Mouse (Mus musculus) forebrain, postnatal 0 days (tissue): ENCODE data around the gene Cys1. TPM values are rescaled to one million over a fixed set of nuclear protein-coding genes. Genes with fewer than 3 reads are reported as not detected.
"Not testable (repeated sequence)": the region's sequence is repeated elsewhere in the genome, so short reads cannot be mapped to it uniquely, and the experiment has no call there.

Source experiments
- ATAC-seq: fragments of 200-750 bp; cut with Nextera tagmentation; 2 replicates; pipeline ENCODE4 v1.8.0; 2017; ENCODE audit warnings: mild to moderate bottlenecking, moderate library complexity
- DNase-seq: peaks from one replicate; pipeline ENCODE4 v3.0.0-alpha.2; 2015
- H3K27ac ChIP-seq: fragments of 300-500 bp; sonication (generic); 2 replicates; pipeline ENCODE4 v1.5.1; 2014; ENCODE audit warnings: low read depth, mild to moderate bottlenecking, antibody characterized with exemption, low read length, moderate library complexity, mixed read lengths
- H3K27me3 ChIP-seq: fragments of 300-500 bp; sonication (generic); 2 replicates; pipeline ENCODE4 v1.6.1; 2014; ENCODE audit warnings: mild to moderate bottlenecking, low read length, mixed read lengths; ENCODE audit not compliant: insufficient read depth
- H3K36me3 ChIP-seq: fragments of 300-500 bp; sonication (generic); 2 replicates; pipeline ENCODE4 v1.6.1; 2014; ENCODE audit warnings: mild to moderate bottlenecking, moderate library complexity; ENCODE audit not compliant: insufficient read depth
- H3K4me1 ChIP-seq: fragments of 300-500 bp; sonication (generic); 2 replicates; pipeline ENCODE4 v1.6.1; 2014; ENCODE audit warnings: antibody characterized with exemption; ENCODE audit not compliant: insufficient read depth
- H3K4me2 ChIP-seq: fragments of 300-500 bp; sonication (generic); 2 replicates; pipeline ENCODE4 v1.6.1; 2014; ENCODE audit warnings: low read depth, mild to moderate bottlenecking, moderate library complexity
- H3K4me3 ChIP-seq: fragments of 300-500 bp; sonication (generic); 2 replicates; pipeline ENCODE4 v1.5.1; 2014; ENCODE audit warnings: low read depth, low read length, mixed read lengths
- H3K9ac ChIP-seq: fragments of 300-500 bp; sonication (generic); 2 replicates; pipeline ENCODE4 v1.6.1; 2014; ENCODE audit warnings: mild to moderate bottlenecking
- H3K9me3 ChIP-seq: fragments of 300-500 bp; sonication (generic); 2 replicates; pipeline ENCODE4 v1.6.1; 2016; ENCODE audit warnings: low read length
- CTCF ChIP-seq: sonication (generic); IDR thresholded peaks from 2 replicates; pipeline ENCODE4 v1.5.1; 2016; ENCODE audit warnings: antibody characterized with exemption, control low read depth, low read depth
- WGBS: fragments of 180-500 bp; shearing (Covaris S2); extraction: QIAGEN DNeasy Blood & Tissue Kit; methylation state at CpG from one replicate; pipeline ENCODE4 v1.1.7; 2014; 5-methylcytosine and 5-hydroxymethylcytosine counted together
- polyA plus RNA-seq: library from polyadenylated mRNA; unstranded; fragments of >200 nt; fragmentation: Nextera tagmentation; extraction: Ambion mirVana; gene quantifications from 2 replicates; pipeline ENCODE4 v1.2.1, GENCODE M21; 2015
- total RNA-seq: library from RNA; depleted of rRNA; stranded (reverse); fragments of >200 nt; gene quantifications from 2 replicates; pipeline ENCODE4 v1.2.3, GENCODE M21; 2014

Gene Cys1
- total and polyA plus RNA-seq, 2 experiments from 2014 or later, result 2.3 to 4.2 TPM

DNA sequence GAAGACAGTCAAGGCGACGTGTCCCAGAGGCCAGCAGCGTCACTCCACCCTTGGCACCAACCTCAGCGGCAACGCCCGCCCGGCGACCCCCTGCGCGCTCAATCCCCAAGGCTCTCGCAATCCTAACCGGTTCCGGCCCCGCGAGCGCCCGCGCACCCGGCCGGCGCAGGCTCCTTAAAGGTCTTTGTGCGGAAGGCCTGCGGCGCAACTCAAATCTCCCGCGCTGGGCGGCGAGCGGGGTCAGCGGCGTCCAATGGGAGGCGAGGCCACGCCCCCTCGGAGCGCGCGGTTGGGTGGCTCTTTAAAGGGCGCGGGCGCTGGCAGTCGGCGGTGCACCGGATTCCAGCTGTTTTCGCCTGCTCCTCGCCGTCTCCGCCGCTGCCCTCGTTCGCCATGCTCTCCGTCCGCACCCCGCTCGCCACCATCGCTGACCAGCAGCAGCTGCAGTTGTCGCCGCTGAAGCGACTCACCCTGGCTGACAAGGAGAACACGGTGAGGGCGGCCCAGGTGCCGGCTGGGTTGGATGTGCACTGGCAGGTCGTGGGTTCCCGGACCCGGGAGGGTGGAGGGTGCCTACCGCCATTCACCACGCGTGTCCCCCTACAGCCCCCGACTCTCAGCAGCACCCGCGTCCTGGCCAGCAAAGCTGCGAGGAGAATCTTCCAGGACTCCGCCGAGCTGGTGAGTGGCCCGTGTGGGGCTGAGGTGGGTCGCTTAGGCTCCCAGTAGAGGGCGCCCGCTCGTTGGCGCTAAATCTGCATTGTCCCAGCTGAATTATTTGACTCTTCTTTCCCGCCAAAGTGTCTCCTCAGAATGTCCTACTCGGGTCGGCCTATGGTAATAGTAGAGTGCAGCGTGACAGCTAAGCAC, 26.6 kb upstream of the Cys1 start, which contains the start of gene Rrm2:
Gene Rrm2 (plus strand): TSS at position 288 of the 870 bp plus-strand sequence.
- peak; percentile 96 for DNase-seq
- peak; percentile 86 for TF ChIP-seq CTCF
- Histone ChIP-seq H3K9me3 (no peaks in the 10 kb centered on the region), H3K27me3 (no peaks in the 10 kb centered on the region; the same call in 1 of the 2 replicates), H3K36me3 (no peaks in the 10 kb centered on the region; the same call in 1 of the 2 replicates), H3K9ac (peak within 1 kb of the TSS; percentile 73), H3K4me3 (peak within 1 kb of the TSS; percentile 83), H3K27ac (peak within 1 kb of the TSS; percentile 68), H3K4me1 (peaks cover 11% of the 10 kb centered on the region; the same call in 1 of the 2 replicates), H3K4me2 (peak within 1 kb of the TSS; percentile 73)
- 2% methylated on average over 83 of the region's 83 CpGs for whole genome bisulfite sequencing
- peak; percentile 96 for ATAC-seq

DNA sequence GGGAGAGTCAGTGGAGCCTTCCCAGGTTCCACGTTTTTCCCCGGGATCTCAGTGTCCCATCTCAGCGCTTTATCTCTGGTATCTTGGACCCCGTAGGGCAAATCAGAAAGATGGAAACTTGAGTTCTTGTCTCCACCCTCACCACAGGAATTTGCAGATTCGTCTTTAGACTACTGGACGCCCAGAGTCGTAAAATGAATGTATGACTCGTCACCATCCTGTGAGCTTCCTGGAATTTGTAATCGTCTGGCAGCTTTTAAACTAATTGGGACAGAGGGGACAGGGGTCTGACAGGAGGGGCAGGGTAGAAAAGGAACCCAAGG, 25.8 kb upstream of the Cys1 start:
- ATAC-seq (no peak), DNase-seq (no peak)
- Histone ChIP-seq H3K4me1 (peaks cover 11% of the 10 kb centered on the region; the same call in 1 of the 2 replicates), H3K36me3 (no peaks in the 10 kb centered on the region; the same call in 1 of the 2 replicates), H3K27me3 (no peaks in the 10 kb centered on the region; the same call in 1 of the 2 replicates), H3K4me3 (peak overlapping the region; percentile 83), H3K4me2 (peak overlapping the region; percentile 73), H3K9me3 (no peaks in the 10 kb centered on the region), H3K9ac (0 out of 2 replicates have a peak overlapping the region, but pooled peaks have one; percentile 73), H3K27ac (no peak overlapping the region)
- under 1% methylated on average over 9 of the region's 9 CpGs for WGBS
- TF ChIP-seq CTCF, result no peak

DNA sequence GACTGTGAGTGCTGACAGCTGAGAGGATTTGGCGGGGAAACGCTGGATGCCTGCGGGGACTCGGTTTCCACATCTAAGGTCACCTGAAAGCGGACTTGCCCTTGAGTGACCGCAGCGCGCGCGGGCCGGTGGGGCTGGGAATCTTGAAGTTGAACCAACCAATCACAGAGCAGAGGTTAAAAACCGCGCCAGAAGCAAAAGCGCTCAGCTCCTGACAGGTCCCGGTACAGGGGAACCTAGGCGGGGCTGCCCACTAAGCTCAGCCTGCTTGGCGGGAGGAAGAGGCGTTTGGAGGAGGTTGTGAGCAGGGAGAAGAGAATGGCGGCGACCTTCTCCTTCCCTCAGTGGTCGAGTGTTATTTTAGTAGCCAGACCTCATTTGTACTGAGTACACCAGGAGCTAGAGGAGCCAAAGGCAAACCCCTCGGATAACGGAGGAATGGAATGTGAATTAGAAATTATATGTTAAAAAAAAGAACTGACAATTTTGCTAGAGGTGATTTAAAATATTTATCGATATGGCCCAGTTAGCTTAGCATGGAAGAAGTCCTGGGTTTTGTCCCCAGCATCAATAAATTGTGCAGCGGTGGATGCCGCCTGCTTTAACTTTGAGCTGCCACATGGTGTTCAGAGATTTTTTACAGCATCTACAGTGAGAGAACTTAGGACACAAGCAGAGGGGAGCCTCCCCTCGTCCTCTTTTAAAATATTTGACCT, 25.3 kb upstream of the Cys1 start:
- no peak overlapping the region; the same call in 1 of the 2 replicates for H3K4me2 ChIP-seq
- H3K27me3 ChIP-seq, result no peaks in the 10 kb centered on the region; the same call in 1 of the 2 replicates
- no peak for TF ChIP-seq CTCF
- ATAC-seq (no peak), DNase-seq (no peak)
- no peak overlapping the region for H3K27ac ChIP-seq
- peaks cover 11% of the 10 kb centered on the region; the same call in 1 of the 2 replicates for H3K4me1 ChIP-seq
- peak overlapping the region; percentile 83; the same call in 1 of the 2 replicates for H3K4me3 ChIP-seq
- WGBS, result 1% methylated on average over 27 of the region's 27 CpGs
- H3K9me3 ChIP-seq, result no peaks in the 10 kb centered on the region
- no peak overlapping the region for H3K9ac ChIP-seq
- no peaks in the 10 kb centered on the region; the same call in 1 of the 2 replicates for H3K36me3 ChIP-seq

DNA sequence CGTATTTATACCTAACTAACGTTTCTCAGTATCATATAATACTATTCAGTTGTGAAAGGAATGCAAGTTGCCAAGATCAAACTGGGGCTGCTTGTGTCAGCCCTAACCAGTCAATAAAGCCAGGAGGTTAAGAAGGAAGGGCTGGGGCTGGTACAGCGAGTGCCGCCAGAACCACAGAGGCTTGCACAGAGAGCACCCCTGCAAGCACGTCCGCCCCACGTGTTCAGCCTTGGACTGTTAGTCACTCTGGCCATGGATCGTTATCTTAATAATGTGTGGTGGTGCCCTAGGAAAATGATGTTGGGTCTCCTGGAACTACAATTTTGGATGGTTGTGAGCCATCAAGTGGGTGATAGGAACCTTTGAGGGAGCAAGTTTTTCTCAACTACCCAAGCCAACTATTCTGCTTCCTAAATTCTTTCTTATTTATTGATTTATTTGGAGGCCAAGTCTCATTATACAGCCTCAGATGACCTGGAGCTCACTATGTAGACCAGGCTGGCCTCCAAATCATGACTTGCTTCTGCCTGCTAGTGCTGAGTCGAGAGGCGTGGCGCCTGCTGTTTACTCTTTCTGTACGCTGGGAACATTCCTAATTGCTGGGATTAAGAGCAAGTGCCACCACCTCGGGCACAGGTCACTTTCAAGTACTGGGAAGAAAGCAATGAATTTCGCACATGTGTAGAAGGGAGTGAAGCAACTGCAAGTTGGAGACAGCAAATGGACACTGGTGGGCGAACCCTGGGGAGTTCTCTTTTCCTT, 24.1 kb upstream of the Cys1 start:
- Histone ChIP-seq H3K36me3 (no peaks in the 10 kb centered on the region), H3K4me1 (peaks cover 11% of the 10 kb centered on the region; the same call in 1 of the 2 replicates), H3K9me3 (no peaks in the 10 kb centered on the region), H3K27ac (no peak overlapping the region), H3K27me3 (no peaks in the 10 kb centered on the region; the same call in 1 of the 2 replicates), H3K4me3 (no peak overlapping the region), H3K9ac (no peak overlapping the region), H3K4me2 (no peak overlapping the region)
- TF ChIP-seq CTCF, result no peak
- no peak for ATAC-seq
- WGBS, result 85% methylated on average over 15 of the region's 15 CpGs
- no peak for DNase-seq

DNA sequence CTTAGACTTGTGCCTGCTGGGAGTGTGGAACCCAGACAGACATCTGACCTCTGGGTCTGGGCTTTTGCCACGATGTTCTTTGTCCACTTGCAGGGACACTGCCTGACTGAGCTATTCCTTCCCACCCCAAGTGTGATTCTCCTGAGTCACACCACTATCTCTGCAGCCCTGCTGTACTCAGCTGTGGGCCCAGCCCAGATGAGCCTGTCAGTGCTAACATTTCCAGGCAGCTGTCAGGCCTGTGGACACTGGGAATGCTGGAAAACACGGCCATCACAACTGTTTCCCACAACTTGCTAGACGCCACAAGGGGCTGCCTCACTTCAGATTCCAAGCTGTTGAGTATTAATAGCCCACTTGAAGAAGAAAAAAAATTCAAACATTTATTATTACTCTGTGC, 21.4 kb upstream of the Cys1 start:
- H3K27me3 ChIP-seq, result no peaks in the 10 kb centered on the region; the same call in 1 of the 2 replicates
- no peaks in the 10 kb centered on the region for H3K9me3 ChIP-seq
- H3K4me3 ChIP-seq, result no peak overlapping the region
- no peaks in the 10 kb centered on the region for H3K36me3 ChIP-seq
- peaks cover 4% of the 10 kb centered on the region; the same call in 1 of the 2 replicates for H3K4me1 ChIP-seq
- TF ChIP-seq CTCF, result no peak
- H3K27ac ChIP-seq, result no peak overlapping the region
- ATAC-seq, result no peak
- H3K4me2 ChIP-seq, result no peak overlapping the region
- H3K9ac ChIP-seq, result no peak overlapping the region
- 87% methylated on average over 3 of the region's 3 CpGs for WGBS
- no peak for DNase-seq

DNA sequence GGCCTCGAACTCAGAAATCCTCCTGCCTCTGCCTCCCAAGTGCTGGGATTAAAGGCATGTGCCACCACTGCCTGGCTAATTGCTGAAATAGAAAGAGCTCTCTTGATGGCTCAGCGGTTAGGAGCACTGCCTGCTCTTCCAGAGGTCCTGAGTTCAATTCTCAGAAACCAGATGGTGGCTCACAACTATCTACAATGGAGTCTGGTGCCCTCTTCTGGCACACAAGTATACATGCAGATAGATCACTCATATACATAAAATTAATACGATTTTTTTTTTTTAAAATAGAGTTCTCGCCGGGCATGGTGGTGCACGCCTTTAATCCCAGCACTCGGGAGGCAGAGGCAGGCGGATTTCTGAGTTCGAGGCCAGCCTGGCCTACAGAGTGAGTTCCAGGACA, 20.0 kb upstream of the Cys1 start:
- not testable (repeated sequence) for DNase-seq, H3K9ac ChIP-seq, H3K36me3 ChIP-seq, H3K4me3 ChIP-seq, H3K4me1 ChIP-seq, H3K27me3 ChIP-seq, H3K27ac ChIP-seq, H3K9me3 ChIP-seq, H3K4me2 ChIP-seq, ATAC-seq
- WGBS, result 89% methylated on average over 9 of the region's 9 CpGs
